Mouse (Mus musculus): ENCODE data around the gene Fam181b. TPM values are rescaled to one million over a fixed set of nuclear protein-coding genes. Genes with fewer than 3 reads are reported as not detected.

Gene Fam181b
- total RNA-seq, 1 experiment from 2014 or later, result not detected

- ATAC-seq (replicated peaks; ENCODE audit: low read depth, poor library complexity, severe bottlenecking), result no peak
Measured at GRCm38 (mm10) chr7:93123936-93124335, 44.3 kb downstream of the Fam181b start.

Other genes with a start within 250 kb of the Fam181b start
- gene Ddias, start 205.6 kb upstream of the Fam181b start, total RNA-seq (2017), result 23.0 and 23.7 TPM in 2 replicates
- 52.6 and 59.2 TPM in 2 replicates for gene Prcp, start 205.4 kb upstream of the Fam181b start, total RNA-seq (2017)